Mouse (Mus musculus) heart, postnatal 25 days (tissue): ENCODE data around the gene Wdr4. TPM values are rescaled to one million over a fixed set of nuclear protein-coding genes. Genes with fewer than 3 reads are reported as not detected.

Experiments
- DNase-seq: peaks from one replicate; pipeline ENCODE4 v3.0.0; 2022; ENCODE audit warnings: low spot score
- intact Hi-C: fragments of 180-260 bp; cut with DNase I; formaldehyde crosslinking; loops from one replicate; pipeline ENCODE4 v1.15.1; 2025
- total RNA-seq, 2 experiments: library from RNA; stranded (reverse); gene quantifications; 2 replicates each; pipeline ENCODE4 v1.2.3; 2021

Wdr4 gene
- total RNA-seq, 2 experiments from 2014 or later: 5.7 to 7.4 TPM

- intact Hi-C loops: no loop called here
Measured at GRCm38 (mm10) chr17:31502261-31502927, 17.4 kb downstream of the Wdr4 start.

DNA sequence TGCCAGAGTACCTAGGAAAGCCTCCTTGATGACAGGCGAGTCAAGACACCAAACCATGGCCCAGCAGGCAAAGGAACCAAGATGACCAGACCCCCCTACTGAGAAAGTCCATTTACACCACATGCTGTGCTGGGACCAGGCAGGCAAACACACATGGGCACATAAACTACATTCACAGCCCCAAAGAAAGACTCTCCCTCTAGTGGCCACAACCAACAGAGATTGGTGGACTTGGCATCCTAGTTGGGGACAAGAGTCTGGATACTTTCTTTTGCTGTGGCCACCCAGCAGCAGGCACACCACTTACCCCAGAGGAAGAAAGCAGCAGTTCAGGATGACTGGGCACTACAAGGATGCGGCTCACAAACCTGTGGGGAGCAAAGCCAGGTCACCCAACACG lies 18.9 kb downstream of the Wdr4 start:
- DNase-seq: no peak
- intact Hi-C loops: no loop called here

More at GRCm38 (mm10) chr17:31502261-31502927, 17.4 kb downstream of the Wdr4 start:
- DNase-seq: no peak

DNA sequence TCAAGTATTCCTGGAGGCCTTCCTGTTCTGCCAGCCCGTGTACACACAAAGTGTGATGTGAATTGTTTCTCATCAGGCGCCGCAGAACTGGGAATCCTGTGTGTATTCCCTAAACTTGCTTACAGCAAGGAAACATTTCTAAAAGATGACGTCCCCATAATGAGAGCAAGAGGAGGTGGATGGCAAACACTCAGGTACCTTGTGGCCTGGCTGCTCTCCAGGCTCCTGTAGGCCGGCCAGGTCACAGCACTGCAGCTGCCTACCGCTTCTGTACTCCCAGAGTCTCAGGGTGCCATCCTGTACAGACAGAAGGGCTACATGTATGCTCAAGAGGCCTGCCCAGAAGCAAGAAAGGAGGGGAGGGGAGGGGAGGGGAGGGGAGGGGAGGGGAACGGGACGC lies 19.4 kb downstream of the Wdr4 start:
- no peak for DNase-seq
- intact Hi-C loops: no loop called here

DNA sequence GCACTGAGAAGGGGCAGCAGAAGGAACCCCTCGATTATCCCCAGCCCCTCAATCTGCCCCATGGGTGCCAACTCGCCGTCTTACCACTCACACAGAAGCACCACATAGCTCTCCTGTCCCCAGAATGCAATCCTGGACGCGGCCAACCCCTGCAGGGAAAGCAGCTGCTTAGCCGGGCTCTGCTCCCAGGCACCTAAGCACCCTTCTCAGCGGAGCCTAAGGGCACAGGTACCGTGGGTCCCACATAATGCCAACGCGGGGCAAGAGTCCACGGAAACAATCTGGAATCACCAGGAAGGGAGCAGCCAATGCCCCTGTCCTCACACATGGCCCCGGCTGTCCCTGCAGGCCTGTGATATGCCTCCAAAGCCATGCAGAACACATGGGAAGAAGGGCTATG lies 20.1 kb downstream of the Wdr4 start:
- no peak for DNase-seq
- intact Hi-C loops: no loop called here

GRCm38 (mm10) chr17:31497726-31498125 lies 22.1 kb downstream of the Wdr4 start:
- intact Hi-C loops: no loop called here
- no peak for DNase-seq

GRCm38 (mm10) chr17:31494989-31495388 lies 24.8 kb downstream of the Wdr4 start:
- DNase-seq: no peak
- intact Hi-C loops: loop anchor here (5.0 kb wide), 2 partner anchors 238 to 353 kb away; partner anchors contain the start of gene Tff2

- DNase-seq: peak; percentile 42
- intact Hi-C loops: loop anchor here (1.0 to 5.0 kb wide), 4 partner anchors 114 to 350 kb away; partner anchors contain the start of gene Tff2
Measured at GRCm38 (mm10) chr17:31492416-31492815, 27.4 kb downstream of the Wdr4 start.

- intact Hi-C loops: loop anchor here (5.0 kb wide), 2 partner anchors 234 to 349 kb away; partner anchors contain the start of gene Tff2
- DNase-seq: no peak
Measured at GRCm38 (mm10) chr17:31491355-31491754, 28.4 kb downstream of the Wdr4 start.

DNA sequence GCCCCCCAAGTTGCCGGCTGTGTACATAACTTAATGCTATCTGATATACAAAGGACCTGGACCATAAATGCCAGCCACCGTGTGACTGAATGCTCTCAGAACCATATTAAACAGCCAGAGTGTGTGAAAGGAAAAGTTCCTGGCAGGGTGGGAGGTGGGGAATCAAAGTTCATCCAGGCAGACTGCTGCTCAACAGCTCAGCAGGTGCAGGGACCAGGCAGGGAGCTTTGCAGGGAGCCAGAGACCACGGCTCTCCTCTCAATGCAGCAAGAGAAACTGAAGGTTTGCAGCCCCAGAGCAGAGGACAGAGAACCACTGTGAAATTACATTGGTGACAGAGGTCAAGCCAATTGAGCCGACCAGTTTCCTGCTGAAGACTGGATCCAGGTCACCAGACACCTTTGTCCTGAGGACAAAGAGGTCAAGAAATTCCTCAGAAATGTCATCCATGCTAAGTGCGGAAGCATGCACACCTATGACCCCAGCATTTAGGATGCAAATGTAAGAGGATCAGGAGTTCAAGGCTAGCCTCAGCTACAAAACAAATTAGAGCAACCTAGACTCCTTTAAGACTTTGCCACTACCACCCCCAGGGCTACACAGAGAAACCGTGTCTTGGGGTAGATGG lies 32.2 kb downstream of the Wdr4 start:
- intact Hi-C loops: no loop called here
- no peak for DNase-seq

DNA sequence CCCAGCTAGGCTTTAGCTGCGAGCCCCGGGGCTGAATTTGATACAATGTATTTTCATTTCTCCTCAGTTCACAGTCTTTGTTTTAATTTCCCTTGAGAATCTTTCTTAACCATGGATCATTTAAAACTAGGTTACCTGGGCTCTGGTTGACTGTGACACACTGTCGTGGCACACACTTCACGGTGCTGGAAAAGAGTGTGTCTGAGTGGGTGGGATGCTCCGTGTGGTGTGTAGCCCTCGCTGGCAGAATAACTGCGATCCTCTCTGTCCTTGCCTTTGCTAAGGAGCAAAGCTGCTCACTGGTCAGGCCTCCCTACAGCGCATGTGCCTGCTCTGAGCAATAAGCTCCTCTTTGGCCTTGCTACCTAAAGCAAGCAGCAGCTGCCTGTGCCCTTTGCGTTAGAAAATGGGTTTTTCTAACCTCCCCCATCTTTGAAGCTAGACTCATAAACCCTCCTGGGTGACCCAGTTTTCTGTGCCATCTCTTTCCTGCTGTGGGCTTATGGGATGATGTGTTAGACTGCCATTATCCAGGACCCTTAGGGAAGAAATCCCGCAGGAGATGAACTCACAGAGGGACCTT lies 33.1 kb downstream of the Wdr4 start:
- intact Hi-C loops: no loop called here
- no peak for DNase-seq

GRCm38 (mm10) chr17:31479108-31479844 lies 40.5 kb downstream of the Wdr4 start:
- DNase-seq: no peak
- intact Hi-C loops: no loop called here

DNA sequence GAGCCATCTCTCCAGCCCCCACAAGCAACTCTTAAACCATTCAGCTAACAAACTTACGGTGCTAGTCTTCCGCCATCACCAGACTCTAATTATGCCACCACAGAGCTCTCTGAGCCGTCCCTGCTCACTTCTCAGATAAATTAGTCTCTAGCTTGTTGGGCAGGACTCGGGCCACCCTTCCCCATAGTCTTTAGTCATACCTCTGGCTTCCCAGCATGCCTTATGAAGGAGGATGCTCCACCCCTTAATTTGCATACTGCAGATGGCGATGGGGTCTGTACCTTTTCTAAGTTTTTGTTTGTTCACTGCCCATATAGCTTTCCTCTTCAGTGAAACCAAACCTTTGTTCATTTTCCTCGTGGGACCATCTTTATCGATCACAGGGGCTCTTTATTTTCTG lies 41.2 kb downstream of the Wdr4 start:
- intact Hi-C loops: no loop called here

GRCm38 (mm10) chr17:31474388-31474787 lies 45.4 kb downstream of the Wdr4 start:
- no peak for DNase-seq
- intact Hi-C loops: no loop called here

More for the DNA sequence above, 41.2 kb downstream of the Wdr4 start:
- no peak for DNase-seq

DNA sequence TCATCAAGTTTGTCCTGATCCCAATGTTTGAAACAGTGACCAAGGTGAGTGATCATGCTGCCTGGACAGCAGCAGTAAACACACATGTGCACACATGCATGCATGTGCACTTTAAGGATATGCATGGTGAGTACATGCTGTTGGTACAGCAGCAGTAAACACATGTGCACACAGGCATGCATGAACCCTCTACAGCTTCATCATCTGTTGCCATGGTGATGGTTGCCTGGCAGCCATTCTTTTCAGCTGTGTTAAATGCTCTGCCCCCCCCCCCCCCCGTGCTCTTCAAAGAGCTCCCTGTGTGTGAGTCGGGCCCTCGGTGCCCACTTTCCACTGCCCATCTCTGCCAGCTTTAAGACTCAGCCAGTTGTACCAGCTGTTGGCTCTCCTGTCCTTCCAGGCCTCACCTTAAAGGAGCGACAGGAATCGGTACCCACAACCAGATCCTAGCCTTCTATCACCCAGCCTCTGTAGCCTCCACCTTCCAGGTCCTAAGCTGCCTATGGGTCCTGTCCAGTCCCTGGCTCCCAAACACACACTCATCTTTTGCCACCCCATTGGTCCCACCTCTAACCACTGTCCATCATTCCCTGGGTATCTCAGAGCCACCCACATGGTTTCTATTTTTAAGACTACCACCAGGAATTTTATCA lies 48.9 kb downstream of the Wdr4 start:
- DNase-seq: no peak
- intact Hi-C loops: no loop called here

- intact Hi-C loops: no loop called here
- DNase-seq: no peak
Measured at GRCm38 (mm10) chr17:31468496-31468895, 51.3 kb downstream of the Wdr4 start.

DNA sequence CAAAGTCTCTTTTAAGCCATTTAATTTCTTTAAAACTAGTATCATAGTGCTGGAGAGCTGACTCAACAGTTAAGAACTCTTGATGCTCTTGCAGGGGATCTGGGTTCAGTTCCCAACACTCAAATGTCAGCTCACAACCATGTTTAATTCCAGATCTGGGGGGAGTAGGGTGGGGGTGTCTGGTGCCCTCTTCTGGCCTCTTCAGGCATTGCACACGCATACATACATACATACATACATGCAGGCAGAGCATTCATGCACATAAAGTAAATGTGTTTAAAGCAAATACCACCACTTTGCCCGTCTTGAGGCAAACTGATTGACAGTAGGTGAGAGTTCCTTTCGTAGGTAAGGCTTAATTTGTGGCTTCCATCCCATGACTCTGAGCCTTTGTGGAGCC lies 52.9 kb downstream of the Wdr4 start:
- no peak for DNase-seq
- intact Hi-C loops: no loop called here

DNA sequence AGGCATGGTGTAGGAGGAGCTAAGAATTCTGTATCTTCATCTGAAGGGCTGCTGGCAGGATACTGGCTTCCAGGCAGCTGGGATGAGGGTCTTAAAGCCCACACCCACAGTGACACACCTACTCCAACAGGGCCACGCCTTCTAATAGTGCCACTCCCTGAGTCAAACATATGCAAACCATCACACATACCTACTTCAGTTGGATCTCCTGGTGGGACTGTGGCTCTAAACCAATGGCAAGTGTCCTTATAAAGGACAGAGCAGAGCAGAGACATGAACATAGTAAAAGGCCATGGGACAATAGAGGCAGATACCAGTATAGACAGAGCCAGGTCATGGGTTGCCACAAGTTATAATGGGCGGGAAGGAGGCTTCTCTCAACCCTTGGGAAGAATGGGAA lies 57.3 kb downstream of the Wdr4 start:
- intact Hi-C loops: no loop called here
- no peak for DNase-seq

GRCm38 (mm10) chr17:31460416-31460815 lies 59.4 kb downstream of the Wdr4 start:
- intact Hi-C loops: no loop called here
- DNase-seq: no peak

- peak; percentile 37 for DNase-seq
- intact Hi-C loops: no loop called here
Measured at GRCm38 (mm10) chr17:31456723-31457567, 62.8 kb downstream of the Wdr4 start.
